Mouse (Mus musculus) cerebellum, adult 11 months (tissue): ENCODE results near the gene Utp20.
"Not testable (repeated sequence)": the region's sequence is repeated elsewhere in the genome, so short reads cannot be mapped to it uniquely, and the experiment has no call there.

Experiments
- DNase-seq: peaks from one replicate; pipeline ENCODE4 v3.0.0; 2022

Gene Utp20

GRCm38 (mm10) chr10:88826188-88826946 is at the start of gene Utp20:
Gene Utp20 (minus strand): TSS chr10:88826804.
- DNase-seq = peak; percentile 66

DNA sequence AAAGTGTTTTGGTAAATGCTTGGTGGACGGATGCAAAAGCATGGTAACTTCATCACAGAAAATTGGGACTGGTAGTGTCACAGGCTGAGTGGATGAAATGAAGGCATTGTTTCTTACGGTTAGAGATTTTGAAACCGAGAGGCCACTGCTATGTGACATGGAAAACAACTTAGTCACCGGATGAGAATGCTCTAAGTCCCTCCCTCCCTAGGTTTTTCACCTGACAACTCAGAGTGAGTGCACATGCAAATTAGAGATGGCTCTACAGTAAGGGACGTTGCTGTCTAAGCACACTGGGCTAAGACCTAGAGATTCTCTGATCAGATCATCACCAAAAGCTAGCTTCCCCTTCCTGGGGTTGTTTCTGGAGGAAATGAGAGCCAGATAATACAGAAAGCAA is 48.3 kb upstream of the Utp20 start:
- no peak for DNase-seq

DNA sequence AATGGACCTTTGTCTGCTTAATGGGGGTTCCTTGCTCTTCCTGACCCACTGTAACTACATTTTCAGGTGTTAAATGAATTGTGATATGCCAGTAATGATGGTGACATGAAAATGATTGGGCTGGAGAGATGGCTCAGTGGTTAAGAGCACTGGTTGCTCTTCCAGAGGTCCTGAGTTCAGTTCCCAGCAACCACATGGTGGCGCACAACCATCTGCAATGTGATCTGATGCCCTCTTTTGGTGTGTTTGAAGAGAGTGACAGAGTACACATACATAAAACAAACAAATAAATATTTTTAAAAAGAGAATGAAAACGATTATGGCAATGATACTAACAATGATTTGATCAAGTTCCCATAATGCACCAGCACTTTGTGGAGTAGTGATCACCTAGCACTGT is 39.4 kb upstream of the Utp20 start:
- no peak for DNase-seq

DNA sequence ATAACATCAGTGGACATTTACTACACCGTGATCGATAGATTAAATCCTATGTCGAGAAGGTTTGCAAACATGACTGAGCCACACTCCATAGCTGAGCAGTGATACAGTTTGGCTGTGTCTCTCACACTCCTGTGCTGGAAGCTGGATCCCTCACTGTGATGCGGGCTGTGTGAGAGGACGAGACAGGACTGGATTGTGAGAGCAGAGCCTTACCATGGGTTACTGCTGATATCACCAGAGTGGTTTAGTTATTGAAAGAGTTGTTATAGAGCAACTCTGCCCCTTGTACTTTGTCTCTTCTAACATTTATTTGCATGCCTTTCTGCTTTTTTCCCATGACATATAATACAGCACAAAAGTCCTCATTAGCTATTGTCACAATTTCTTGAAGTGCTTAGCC is 35.7 kb upstream of the Utp20 start:
- DNase-seq = no peak

GRCm38 (mm10) chr10:88861416-88861815 is 34.8 kb upstream of the Utp20 start:
- no peak for DNase-seq

GRCm38 (mm10) chr10:88860911-88861310 is 34.3 kb upstream of the Utp20 start:
- DNase-seq = no peak

GRCm38 (mm10) chr10:88853326-88853725 is 26.7 kb upstream of the Utp20 start:
- DNase-seq = no peak

DNA sequence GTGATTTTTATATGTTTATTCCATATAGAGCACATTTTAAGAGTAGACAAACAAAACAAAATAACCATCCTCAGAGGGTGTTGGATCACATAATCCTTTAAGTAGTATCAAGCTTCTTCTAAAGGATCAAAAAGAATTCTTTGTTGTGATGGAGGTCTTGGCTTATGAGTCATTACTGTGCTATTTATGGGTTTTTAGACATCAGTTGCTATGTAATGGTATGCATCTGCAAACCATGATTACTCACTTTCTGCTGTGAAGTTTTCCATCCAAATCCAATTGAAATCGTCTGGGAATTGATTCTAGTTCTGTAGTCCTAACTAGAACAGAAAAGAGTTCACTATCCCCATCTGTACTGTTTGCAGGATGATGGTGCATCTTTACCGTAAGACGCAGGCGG is 23.4 kb upstream of the Utp20 start:
- no peak for DNase-seq

DNA sequence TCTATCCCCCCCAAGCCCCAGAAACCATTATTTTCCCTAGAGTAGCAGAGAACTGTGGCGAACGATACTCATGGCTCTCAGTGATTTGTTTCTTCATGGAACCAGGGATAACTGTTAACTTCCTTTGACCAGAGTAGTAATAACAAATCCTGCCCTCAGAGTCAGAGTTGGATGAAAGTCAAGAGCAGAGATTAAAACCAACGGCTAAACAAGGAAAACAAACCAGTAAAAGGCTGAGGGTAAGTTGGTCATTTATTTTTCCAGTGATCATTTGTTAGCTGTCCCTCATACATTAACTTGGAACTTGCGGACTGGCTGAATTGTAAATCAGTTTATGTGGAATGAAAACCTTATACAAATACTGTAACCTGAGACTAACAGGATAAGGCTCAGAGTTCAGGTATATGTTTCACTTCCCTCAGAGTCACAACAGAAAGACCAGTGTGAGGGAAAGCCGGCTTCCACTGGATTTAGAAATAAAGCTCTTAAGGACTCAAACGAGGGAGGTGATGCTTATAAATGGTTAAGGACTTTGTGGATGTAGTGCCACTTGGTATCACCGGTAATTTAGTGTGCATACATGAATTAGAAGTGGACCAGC is 22.4 kb upstream of the Utp20 start:
- DNase-seq = no peak

DNA sequence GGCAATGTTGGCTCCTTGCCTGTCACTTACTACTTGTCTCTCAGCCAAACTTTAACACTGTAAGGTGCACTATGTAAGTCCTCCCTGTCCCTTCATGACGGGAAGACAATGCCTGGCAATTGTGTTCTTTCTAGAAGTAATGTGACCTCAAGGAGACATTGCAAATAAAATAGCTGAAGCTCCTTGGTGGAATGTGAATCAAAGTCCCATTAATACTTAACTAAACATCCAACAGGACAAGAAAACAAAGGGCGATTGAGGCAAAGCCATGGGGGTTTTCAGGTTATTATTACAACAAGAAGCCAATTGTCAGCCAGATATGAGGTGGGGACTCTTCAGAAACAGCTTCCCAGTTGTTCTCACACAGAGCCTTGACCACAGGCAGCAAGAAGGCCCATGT is 7.6 kb upstream of the Utp20 start:
- DNase-seq = no peak

DNA sequence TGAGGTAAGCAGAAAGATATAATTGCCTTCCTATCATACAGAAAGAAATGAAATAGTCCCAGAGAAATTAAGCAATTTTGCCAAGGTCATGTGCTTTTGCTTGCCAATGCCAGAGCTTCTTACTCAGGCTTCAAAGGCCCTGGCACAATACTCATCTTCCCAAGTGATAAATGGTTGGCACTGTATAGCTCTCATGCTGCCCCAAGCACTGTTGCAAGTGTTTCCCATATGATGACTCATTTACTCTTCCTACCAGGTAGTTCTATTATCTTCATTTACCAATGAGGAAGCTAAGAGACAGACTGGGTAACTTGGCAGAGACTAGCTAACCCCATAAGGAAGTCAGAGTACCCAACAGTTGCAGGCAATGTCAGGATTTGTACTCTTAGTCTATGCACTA is 1.8 kb upstream of the Utp20 start:
- no peak for DNase-seq

DNA sequence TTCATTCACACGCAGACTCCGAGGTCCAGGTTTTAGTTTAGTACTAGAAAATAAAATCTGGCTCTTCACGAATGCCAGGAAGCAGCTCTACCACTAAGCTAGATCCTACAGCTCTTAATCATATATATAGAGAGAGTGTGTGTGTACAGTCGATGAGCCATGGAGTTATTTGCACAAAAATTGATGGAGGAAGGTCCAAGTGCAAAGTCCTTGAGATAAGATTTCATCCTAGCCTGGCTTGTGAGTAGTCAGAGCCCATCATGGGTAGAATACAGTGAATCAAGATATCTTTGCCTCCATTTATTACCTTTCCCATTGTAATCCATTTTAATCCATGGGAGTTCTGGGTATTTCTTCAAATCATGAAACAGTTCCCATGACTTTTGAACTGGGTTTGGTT is 992 bp upstream of the Utp20 start:
- DNase-seq = no peak

GRCm38 (mm10) chr10:88826947-88827306 is 323 bp upstream of the Utp20 start:
- DNase-seq = not testable (repeated sequence)

- no peak for DNase-seq
These were observed 9.3 kb downstream of the Utp20 start for GRCm38 (mm10) chr10:88817335-88817734.

DNA sequence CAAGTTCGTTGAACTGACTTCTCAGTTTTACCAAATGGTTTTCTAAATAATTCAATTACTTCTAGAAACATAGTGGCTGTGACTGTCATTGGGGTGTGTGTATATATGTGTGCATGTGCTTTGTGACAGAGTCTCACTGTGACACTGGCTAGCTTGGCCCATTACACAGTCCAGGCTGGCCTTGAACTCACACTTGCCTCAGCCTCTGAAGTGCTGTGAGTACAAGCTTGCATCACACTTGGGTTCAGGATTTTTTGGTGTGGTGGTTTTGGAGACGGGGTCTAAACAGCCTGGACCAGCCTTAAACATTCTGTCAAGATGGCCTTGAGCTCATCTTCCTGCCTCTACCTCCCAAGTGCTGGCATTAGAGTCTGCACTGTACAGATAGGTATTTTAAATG is 11.3 kb downstream of the Utp20 start:
- DNase-seq = no peak

GRCm38 (mm10) chr10:88811704-88812103 is 14.9 kb downstream of the Utp20 start:
- DNase-seq = no peak

GRCm38 (mm10) chr10:88802236-88802635 is 24.4 kb downstream of the Utp20 start:
- DNase-seq = no peak

DNA sequence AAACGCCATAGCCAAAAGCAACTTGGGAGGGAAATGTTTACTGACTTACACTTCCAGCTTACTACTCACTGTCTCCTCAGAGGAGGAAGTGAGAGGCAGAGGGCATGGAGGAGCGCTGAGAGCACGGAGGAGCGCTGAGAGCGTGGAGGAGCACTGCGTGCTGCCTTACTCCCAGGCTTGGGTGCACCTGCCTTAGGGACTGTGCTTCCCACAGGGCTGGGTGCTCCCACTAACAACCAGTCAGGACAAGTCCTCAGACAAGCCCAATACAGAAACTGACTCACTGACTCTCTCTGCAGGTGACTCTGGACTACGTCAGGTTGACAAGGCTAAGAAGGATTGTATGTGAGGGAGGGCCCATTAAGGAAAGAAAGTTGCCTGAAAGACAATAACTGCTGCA is 27.2 kb downstream of the Utp20 start:
- no peak for DNase-seq

DNA sequence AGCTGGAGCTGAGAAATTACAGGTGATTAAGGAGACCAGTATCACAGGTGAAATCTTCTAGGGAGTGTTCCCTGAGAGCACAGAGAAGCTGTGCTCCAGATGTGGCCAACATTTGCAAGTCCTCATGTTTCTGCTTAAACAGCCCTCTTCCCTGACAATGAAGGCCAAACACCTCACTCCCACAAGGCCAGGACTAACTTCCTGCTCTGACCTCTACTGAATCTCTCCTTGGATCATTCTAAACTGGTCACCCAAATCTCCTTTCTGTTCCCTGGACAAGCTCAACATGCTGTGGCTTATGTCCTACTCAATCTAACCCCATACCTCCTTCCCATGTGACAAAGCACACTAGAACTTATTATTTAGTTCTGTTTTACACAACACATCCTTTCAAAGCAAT is 29.2 kb downstream of the Utp20 start:
- DNase-seq = no peak

- DNase-seq = no peak
These were observed 29.7 kb downstream of the Utp20 start for GRCm38 (mm10) chr10:88796939-88797338.

DNA sequence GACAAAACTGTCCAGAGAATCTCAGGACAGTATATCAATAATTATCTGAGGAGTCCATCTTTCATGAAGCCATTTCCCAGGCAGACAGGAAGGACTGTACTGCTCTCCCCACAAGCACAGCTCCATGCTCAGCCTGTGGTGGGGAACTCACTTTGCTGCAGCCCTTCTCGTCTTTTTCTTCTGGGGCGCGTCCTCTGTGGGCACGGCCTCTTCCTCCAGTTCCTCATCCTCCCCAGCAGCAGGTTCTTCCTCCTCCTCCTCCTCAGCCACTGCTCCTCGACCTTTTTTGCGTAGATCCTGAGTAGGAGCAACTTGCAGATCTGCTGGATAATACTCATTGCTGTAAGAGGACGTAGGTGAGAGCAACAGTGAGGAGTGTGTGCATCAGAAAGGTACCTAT is 31.4 kb downstream of the Utp20 start:
- no peak for DNase-seq

DNA sequence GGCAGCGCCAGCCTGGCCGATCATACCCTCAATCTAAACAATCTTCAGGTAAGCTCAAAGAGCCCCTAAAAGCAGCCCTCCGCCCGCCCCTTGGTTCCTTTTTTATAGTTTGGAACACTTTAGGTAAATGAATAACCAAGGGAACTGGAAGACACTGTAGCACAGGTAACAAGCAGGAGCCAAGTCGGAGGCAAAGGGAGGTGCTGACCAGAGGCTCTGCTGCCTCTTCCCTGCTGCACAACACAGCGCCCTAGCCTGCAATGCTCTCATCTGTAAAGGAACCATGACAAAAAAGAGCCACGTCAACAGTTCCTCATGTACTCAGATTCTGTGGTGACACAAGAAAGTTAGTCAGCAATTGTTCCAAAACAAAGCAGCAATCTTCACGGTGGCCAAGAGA is 32.0 kb downstream of the Utp20 start:
- DNase-seq = no peak

DNA sequence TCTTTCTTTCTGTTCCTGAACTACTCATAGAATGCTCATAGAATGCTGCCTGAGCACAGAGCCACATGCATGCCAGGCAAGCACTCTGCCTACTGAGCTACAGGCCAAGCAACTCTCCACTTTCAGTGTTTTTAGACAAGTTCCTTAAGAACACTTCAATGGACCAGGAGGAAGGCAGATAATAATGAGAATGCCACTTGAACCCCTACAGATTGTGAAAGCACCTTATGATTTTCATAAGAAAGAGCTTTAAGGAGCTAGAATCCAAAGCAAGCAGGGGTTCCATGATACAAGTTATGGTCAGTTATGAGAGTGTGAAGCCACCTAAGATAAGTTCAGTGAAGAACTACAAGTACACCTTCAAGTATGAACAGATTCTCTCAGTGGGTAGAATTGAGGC is 32.9 kb downstream of the Utp20 start:
- DNase-seq = no peak

- no peak for DNase-seq
These were observed 42.1 kb downstream of the Utp20 start for GRCm38 (mm10) chr10:88784513-88784931.

- no peak for DNase-seq
These were observed 42.7 kb downstream of the Utp20 start for GRCm38 (mm10) chr10:88783941-88784340.
